Mouse (Mus musculus) urinary bladder, postnatal 25 days (tissue): ENCODE measurements around the gene Myo1f.

Experiments
- DNase-seq: peaks from one replicate; pipeline ENCODE4 v3.0.0; 2022; ENCODE audit warnings: low spot score

Gene Myo1f

DNA sequence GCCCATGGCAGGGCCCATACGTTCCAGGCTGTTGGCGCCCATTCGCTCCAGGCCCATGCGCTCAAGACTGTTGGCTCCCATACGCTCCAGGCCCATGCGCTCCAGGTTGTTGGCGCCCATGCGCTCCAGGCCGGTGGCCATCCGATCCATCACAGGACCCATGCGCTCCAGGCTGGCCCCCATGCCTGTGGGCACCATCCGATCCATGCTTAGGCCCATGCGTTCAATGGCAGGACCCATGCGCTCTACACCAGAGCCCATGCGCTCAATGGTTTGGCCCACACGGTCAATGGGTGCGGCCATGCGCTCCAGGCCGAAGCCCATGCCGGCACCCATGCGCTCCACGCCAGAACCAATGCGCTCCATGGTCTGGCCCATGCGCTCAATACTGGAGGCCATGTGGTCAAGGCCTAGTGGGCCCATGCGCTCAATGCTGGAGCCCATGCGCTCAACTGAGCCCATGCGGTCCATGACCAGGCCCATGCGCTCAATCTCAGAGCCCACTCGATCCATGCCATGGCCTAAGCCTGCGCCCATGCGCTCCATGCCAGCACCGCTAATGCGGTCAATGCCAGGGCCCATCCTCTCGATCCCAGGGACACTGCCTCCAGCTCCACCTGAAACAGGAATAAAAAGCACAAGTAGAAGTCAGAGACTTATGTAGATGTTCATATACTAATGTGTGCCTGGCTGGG lies 94.4 kb downstream of the Myo1f start:
- no peak for DNase-seq
